Comparison of ENCODE assay signal across 8 mouse cellular contexts in the genomic region with DNA sequence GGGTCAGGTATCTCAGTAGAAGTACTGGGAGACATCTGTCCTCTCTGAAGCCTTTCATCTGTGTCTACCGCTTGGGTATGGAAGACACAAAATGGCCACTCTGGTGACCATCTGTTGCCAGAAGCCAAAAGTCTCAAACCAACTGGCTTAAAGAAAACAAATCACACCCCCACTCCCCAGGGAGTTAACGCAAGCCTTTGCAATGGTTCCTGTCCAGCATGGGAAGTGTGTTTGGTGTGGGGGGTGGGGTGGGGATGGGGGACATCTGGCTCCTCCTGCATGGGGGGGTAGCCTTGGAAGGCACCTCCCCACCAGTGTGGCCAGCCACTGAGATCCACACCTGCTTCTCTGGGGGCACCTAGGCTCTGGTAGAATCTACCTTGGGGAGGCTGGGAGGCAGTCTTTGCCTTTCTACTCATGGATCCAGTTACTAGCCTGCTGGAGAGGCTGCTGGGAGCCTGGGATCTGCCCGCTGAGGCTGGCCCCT. TPM values are rescaled to one million over a fixed set of nuclear protein-coding genes. Genes with fewer than 3 reads are reported as not detected.
A peak's percentile ranks its signal among the peaks of the same experiment; 100 is the strongest.
DNase-seq lines count a peak whose midpoint lies in the region; ATAC-seq and TF ChIP-seq lines count a peak whose summit lies in the region.

No protein-coding gene starts in this region.

- ATAC-seq in hindbrain, embryonic 11.5 days (ENCODE audit: low FRiP score): peak; percentile 28
- ATAC-seq in midbrain, embryonic 16.5 days: peak; percentile 2; the same call in 1 of the 2 replicates

- intact Hi-C loops in heart, postnatal 25 days (cut with DNase I): no loop called here

- TF ChIP-seq POLR2A in thymus, adult 2 months (IDR thresholded peaks at IDR 0.05; ENCODE audit: control insufficient read depth, extremely low read depth, insufficient read depth, low read length, poor library complexity): no peak

- peak overlapping the region; percentile 60 for H3K9ac ChIP-seq in hindbrain, embryonic 11.5 days (ENCODE audit: low read depth, low read length)
- peak overlapping the region; percentile 20; the same call in 1 of the 2 replicates for H3K9ac ChIP-seq in midbrain, embryonic 16.5 days (ENCODE audit: low read depth, low read length)

- H3K4me1 ChIP-seq in heart, embryonic 10.5 days: peaks cover 91% of the 10 kb centered on the region
- peaks cover 75% of the 10 kb centered on the region for H3K4me1 ChIP-seq in hindbrain, embryonic 11.5 days (replicated peaks; ENCODE audit: control insufficient read depth, insufficient read depth, low read length)
- H3K4me1 ChIP-seq in midbrain, embryonic 16.5 days (ENCODE audit: control insufficient read depth, insufficient read depth, low read length): peaks cover 48% of the 10 kb centered on the region
- peaks cover 60% of the 10 kb centered on the region for H3K4me1 ChIP-seq in thymus, adult 2 months (replicated peaks; ENCODE audit: control insufficient read depth, insufficient read depth, low read length)

- H3K4me3 ChIP-seq in heart, embryonic 10.5 days: no peak overlapping the region; the same call in 1 of the 2 replicates
- H3K4me3 ChIP-seq in hindbrain, embryonic 11.5 days (ENCODE audit: low read depth, low read length): peak overlapping the region; percentile 25
- H3K4me3 ChIP-seq in midbrain, embryonic 16.5 days (ENCODE audit: low read depth, low read length): no peak overlapping the region
- H3K4me3 ChIP-seq in thymus, adult 2 months (ENCODE audit: control insufficient read depth, insufficient read depth, low read length): no peak overlapping the region

- no peaks in the 10 kb centered on the region for H3K9me3 ChIP-seq in heart, embryonic 10.5 days
- no peaks in the 10 kb centered on the region for H3K9me3 ChIP-seq in hindbrain, embryonic 11.5 days (ENCODE audit: control insufficient read depth, low read length)
- no peaks in the 10 kb centered on the region for H3K9me3 ChIP-seq in midbrain, embryonic 16.5 days (replicated peaks; ENCODE audit: control insufficient read depth, low read length, poor library complexity, severe bottlenecking)

- peaks cover 21% of the 10 kb centered on the region; the same call in 1 of the 2 replicates for H3K36me3 ChIP-seq in heart, embryonic 10.5 days
- H3K36me3 ChIP-seq in hindbrain, embryonic 11.5 days (ENCODE audit: control insufficient read depth, insufficient read depth, low read length): peaks cover 16% of the 10 kb centered on the region
- H3K36me3 ChIP-seq in midbrain, embryonic 16.5 days (ENCODE audit: control insufficient read depth, insufficient read depth, low read length): no peaks in the 10 kb centered on the region
- H3K36me3 ChIP-seq in thymus, adult 2 months (ENCODE audit: control insufficient read depth, insufficient read depth, low read length): peaks cover 5% of the 10 kb centered on the region; the same call in 1 of the 2 replicates

- no peak for DNase-seq in heart, embryonic 10.5 days (ENCODE audit: low spot score)
- no peak for DNase-seq in heart, postnatal 25 days (ENCODE audit: low spot score)
- peak; percentile 74 for DNase-seq in embryo, embryonic 9.5 days (ENCODE audit: extremely low spot score)
- DNase-seq in hindbrain, embryonic 11.5 days (ENCODE audit: low spot score): peak; percentile 75
- no peak for DNase-seq in cerebellum, postnatal 14 days
- DNase-seq in spleen, adult 12 weeks (ENCODE audit: low spot score): no peak
- DNase-seq in thymus, adult 2 months: no peak

- 32% methylated on average over 3 of the region's 3 CpGs for WGBS in heart, embryonic 10.5 days
- 2% methylated on average over 3 of the region's 3 CpGs for whole genome bisulfite sequencing in hindbrain, embryonic 11.5 days
- WGBS in midbrain, embryonic 16.5 days: 7% methylated on average over 3 of the region's 3 CpGs
- WGBS in thymus, adult 2 months: 94% methylated on average over 3 of the region's 3 CpGs

- H3K4me2 ChIP-seq in hindbrain, embryonic 11.5 days (replicated peaks; ENCODE audit: low read depth, low read length): peak overlapping the region; percentile 44
- H3K4me2 ChIP-seq in midbrain, embryonic 16.5 days (ENCODE audit: low read length): peak overlapping the region; percentile 32

- peak overlapping the region; percentile 67; the same call in 1 of the 2 replicates for H3K27ac ChIP-seq in heart, embryonic 10.5 days
- peak overlapping the region; percentile 99 for H3K27ac ChIP-seq in hindbrain, embryonic 11.5 days (ENCODE audit: low read depth, low read length)
- H3K27ac ChIP-seq in midbrain, embryonic 16.5 days (ENCODE audit: low read length): peak overlapping the region; percentile 86
- H3K27ac ChIP-seq in thymus, adult 2 months (ENCODE audit: control insufficient read depth, insufficient read depth, low read length): no peak overlapping the region

- H3K27me3 ChIP-seq in heart, embryonic 10.5 days (ENCODE audit: insufficient read depth, poor library complexity, severe bottlenecking): peaks cover 8% of the 10 kb centered on the region; the same call in 1 of the 2 replicates
- H3K27me3 ChIP-seq in hindbrain, embryonic 11.5 days (ENCODE audit: control insufficient read depth, insufficient read depth, low read length): no peaks in the 10 kb centered on the region
- no peaks in the 10 kb centered on the region for H3K27me3 ChIP-seq in midbrain, embryonic 16.5 days (ENCODE audit: control insufficient read depth, insufficient read depth, low read depth, low read length)
- no peaks in the 10 kb centered on the region for H3K27me3 ChIP-seq in thymus, adult 2 months (ENCODE audit: control insufficient read depth, insufficient read depth, low read length)

- no peak for TF ChIP-seq CTCF in thymus, adult 2 months (IDR thresholded peaks at IDR 0.05; ENCODE audit: borderline replicate concordance, control insufficient read depth, extremely low read depth, insufficient read depth, low read length, poor library complexity)

RNA-seq across cellular contexts. Expression of gene Notch1, which starts 29.6 kb away (rescaled TPM):
- polyA plus RNA-seq in heart, embryonic 10.5 days (2016; fragmentation: Nextera tagmentation; extraction: Ambion mirVana): 13.2 and 16.6 TPM in 2 replicates
- 10 to 100 TPM; 27.5 to 32.3 TPM for total RNA-seq in heart, postnatal 25 days (2021)
- polyA plus RNA-seq in hindbrain, embryonic 11.5 days (2014; fragmentation: Nextera tagmentation; extraction: Ambion mirVana): 48.9 and 66.8 TPM in 2 replicates
- 10.7 and 11.4 TPM in 2 replicates for polyA plus RNA-seq in midbrain, embryonic 16.5 days (2015; fragmentation: Nextera tagmentation; extraction: Ambion mirVana)
- 159 and 219 TPM in 2 replicates for polyA plus RNA-seq in thymus, adult 2 months (2012; rRNA removed)

RNA-seq across cellular contexts. Expression of gene Sec16a, which starts 41.9 kb away (rescaled TPM):
- 24.7 and 26.4 TPM in 2 replicates for polyA plus RNA-seq in heart, embryonic 10.5 days (2016; fragmentation: Nextera tagmentation; extraction: Ambion mirVana)
- total RNA-seq in heart, postnatal 25 days (2021): 10 to 100 TPM; 34.9 to 38.8 TPM
- 29.6 and 31.2 TPM in 2 replicates for polyA plus RNA-seq in hindbrain, embryonic 11.5 days (2014; fragmentation: Nextera tagmentation; extraction: Ambion mirVana)
- polyA plus RNA-seq in midbrain, embryonic 16.5 days (2015; fragmentation: Nextera tagmentation; extraction: Ambion mirVana): 18.7 and 20.4 TPM in 2 replicates
- polyA plus RNA-seq in thymus, adult 2 months (2012; rRNA removed): 129 and 147 TPM in 2 replicates

Comparison
In these comparisons a context has a peak if more than half of its experiments do, and no peak if none do; other contexts are left out.
1. DNase-seq: peak in embryo, embryonic 9.5 days (single experiment) and hindbrain, embryonic 11.5 days (single experiment); none in heart, embryonic 10.5 days (single experiment), heart, postnatal 25 days (single experiment), cerebellum, postnatal 14 days (0 of 2), spleen, adult 12 weeks (single experiment) and thymus, adult 2 months (single experiment).